Mouse (Mus musculus): ENCODE data around the gene Gm10337.

Gene Gm10337

GRCm38 (mm10) chr15:102552599-102552998 lies 49.1 kb downstream of the Gm10337 start:
- DNase-seq (ENCODE audit: inconsistent ontology term), result no peak
